Mouse (Mus musculus): Measurements from ENCODE around the gene Slc22a14. TPM values are rescaled to one million over a fixed set of nuclear protein-coding genes. Genes with fewer than 3 reads are reported as not detected.

Slc22a14 gene
- polyA plus RNA-seq, 1 experiment from 2014 or later = not detected

DNA sequence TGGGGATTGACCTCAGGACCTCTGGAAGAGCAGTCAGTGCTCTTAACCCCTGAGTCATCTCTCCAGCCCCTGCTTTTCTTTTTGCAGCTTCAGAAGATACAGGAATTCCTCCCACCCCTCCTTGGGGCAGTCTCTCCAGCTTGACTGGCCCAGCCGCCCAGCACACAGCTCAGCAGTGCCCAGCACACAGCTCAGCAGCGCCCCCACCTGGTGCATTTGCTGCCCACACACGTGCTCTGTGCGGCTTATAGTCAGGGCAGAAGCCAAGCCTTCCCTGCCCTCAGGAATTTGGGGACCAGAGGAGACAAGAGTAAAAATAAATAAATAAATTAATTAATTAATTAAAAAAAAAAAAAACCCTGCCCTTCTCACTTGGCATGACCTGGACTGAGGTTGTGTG, 13.3 kb downstream of the Slc22a14 start:
- WGBS = 19% methylated on average over 4 of the region's 4 CpGs

DNA sequence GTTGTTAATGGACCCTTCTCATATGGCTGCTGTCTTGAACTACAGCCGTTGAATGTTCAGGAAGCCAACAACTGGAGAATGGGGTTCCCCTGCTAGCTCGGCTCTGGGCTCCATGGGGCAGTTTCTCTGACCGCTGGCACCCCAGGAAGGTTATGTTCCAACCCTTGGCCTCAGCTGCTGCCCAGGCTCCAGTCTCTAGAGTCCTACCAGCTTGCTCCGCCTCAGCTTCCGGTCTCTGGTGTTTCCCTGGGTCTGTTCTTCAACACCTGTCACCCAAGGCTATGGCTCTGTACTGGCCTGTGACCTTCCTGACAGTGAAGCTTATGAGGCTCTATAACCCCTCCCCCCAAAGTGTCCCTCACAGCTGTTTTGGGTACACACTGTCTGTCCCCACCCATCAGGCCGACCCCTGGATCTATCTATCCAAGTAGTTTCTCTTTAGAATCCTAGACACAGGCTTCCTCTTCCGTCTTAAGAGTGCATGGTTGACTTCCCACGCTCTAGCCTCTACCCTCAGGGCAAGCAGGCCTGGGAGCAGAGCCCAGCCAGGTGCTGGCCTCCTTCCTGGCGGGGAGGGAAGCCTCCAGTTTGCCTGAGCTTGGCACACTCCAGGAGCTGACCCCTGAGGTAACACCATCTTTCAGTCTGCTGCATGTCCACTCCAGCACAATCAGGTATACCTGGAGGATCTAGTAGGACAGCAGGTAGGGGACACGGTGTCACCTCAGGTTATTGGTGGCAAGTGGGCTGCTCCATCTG, 14.2 kb downstream of the Slc22a14 start:
- Histone ChIP-seq H3K36me3 (peaks cover 47% of the 10 kb centered on the region), H3K4me1 (peaks cover 9% of the 10 kb centered on the region), H3K27me3 (ENCODE audit: insufficient read depth, poor library complexity, severe bottlenecking) (no peaks in the 10 kb centered on the region), H3K4me3 (no peak overlapping the region), H3K9me3 (no peaks in the 10 kb centered on the region), H3K27ac (no peak overlapping the region)
- 91% methylated on average over 10 of the region's 10 CpGs for WGBS
- DNase-seq (ENCODE audit: low spot score) = no peak

More for the DNA sequence above, 13.3 kb downstream of the Slc22a14 start:
- peaks cover 37% of the 10 kb centered on the region for H3K36me3 ChIP-seq
- H3K27me3 ChIP-seq (ENCODE audit: insufficient read depth, poor library complexity, severe bottlenecking) = no peaks in the 10 kb centered on the region
- H3K9me3 ChIP-seq = no peaks in the 10 kb centered on the region
- peak; percentile 87 for DNase-seq (ENCODE audit: low spot score)
- no peak overlapping the region for H3K27ac ChIP-seq
- peaks cover 9% of the 10 kb centered on the region for H3K4me1 ChIP-seq
- no peak overlapping the region for H3K4me3 ChIP-seq

DNA sequence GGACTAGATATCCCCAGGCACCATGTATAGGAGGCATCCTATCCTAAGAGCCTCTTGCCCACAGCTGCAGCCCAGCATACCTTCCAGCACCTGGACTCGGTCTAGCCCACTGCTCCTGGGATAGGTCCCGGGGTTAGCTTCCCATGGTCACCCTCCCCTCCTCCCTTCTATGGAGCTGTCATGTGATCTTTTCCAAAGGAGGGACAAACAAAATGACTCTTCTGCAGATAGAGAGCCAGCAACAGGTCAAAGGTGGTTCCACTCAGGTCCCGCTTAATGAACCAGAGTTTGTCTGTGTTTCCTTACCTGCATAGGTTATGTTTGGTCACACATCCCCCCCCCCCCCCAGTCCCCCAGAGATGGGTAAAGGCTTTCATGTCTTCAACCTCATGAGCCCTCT, 14.8 kb downstream of the Slc22a14 start:
- no peak for DNase-seq (ENCODE audit: low spot score)
- Histone ChIP-seq H3K4me3 (no peak overlapping the region), H3K4me1 (peaks cover 9% of the 10 kb centered on the region), H3K36me3 (peaks cover 53% of the 10 kb centered on the region), H3K27me3 (ENCODE audit: insufficient read depth, poor library complexity, severe bottlenecking) (no peaks in the 10 kb centered on the region), H3K27ac (no peak overlapping the region), H3K9me3 (no peaks in the 10 kb centered on the region)
- 76% methylated on average over 3 of the region's 3 CpGs for WGBS

DNA sequence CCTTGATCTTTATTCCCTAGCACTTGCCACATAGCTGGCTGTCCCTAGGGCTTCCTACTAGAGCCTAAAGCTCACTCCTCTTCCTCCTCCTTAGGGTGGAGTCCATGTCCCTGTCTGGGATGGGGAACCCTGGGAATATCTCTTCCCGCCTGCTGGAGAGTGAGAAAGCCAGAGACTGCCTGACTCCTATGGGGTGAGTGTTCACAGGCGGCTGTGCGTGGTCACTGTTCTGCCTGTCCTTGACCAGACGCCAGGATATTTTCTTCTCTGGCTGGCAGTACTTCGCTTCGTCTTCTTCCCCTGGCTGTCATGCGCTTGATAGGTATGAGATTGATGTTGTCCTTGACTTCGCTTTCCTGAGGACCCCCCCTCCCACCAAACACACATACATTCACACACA, 19.0 kb downstream of the Slc22a14 start:
- no peak for DNase-seq (ENCODE audit: low spot score)
- peaks cover 80% of the 10 kb centered on the region for H3K36me3 ChIP-seq
- 87% methylated on average over 8 of the region's 8 CpGs for WGBS

DNA sequence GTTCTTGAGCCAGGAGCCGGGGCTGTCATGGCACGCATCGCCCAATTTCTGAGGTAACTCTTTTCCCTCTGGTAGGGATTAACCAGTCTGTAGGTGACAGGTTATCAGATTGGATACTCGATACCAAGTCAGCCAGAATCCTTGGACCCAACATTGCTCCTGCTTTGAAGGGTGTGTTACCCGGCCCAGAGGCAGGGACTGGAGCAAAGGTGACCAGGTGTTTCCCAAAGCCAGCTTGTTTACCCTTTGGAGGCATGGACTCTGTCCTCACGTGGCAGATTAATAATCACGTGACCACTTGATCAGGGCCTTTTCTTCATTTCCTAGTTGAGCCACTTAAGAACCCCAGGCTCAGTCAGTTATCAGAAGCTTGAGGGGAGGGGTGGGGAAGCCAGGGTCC, 22.6 kb downstream of the Slc22a14 start:
- no peak overlapping the region for H3K27ac ChIP-seq
- H3K36me3 ChIP-seq = peaks cover 51% of the 10 kb centered on the region
- H3K4me3 ChIP-seq = no peak overlapping the region
- H3K27me3 ChIP-seq (ENCODE audit: insufficient read depth, poor library complexity, severe bottlenecking) = peaks cover 14% of the 10 kb centered on the region; the same call in 1 of the 2 replicates
- no peaks in the 10 kb centered on the region for H3K9me3 ChIP-seq
- no peak for DNase-seq (ENCODE audit: low spot score)
- H3K4me1 ChIP-seq = peaks cover 25% of the 10 kb centered on the region
- 84% methylated on average over 7 of the region's 7 CpGs for WGBS

More for the DNA sequence above, 19.0 kb downstream of the Slc22a14 start:
- H3K27me3 ChIP-seq (ENCODE audit: insufficient read depth, poor library complexity, severe bottlenecking) = no peaks in the 10 kb centered on the region
- H3K4me1 ChIP-seq = peaks cover 21% of the 10 kb centered on the region
- no peaks in the 10 kb centered on the region for H3K9me3 ChIP-seq
- H3K4me3 ChIP-seq = no peak overlapping the region
- no peak overlapping the region for H3K27ac ChIP-seq

DNA sequence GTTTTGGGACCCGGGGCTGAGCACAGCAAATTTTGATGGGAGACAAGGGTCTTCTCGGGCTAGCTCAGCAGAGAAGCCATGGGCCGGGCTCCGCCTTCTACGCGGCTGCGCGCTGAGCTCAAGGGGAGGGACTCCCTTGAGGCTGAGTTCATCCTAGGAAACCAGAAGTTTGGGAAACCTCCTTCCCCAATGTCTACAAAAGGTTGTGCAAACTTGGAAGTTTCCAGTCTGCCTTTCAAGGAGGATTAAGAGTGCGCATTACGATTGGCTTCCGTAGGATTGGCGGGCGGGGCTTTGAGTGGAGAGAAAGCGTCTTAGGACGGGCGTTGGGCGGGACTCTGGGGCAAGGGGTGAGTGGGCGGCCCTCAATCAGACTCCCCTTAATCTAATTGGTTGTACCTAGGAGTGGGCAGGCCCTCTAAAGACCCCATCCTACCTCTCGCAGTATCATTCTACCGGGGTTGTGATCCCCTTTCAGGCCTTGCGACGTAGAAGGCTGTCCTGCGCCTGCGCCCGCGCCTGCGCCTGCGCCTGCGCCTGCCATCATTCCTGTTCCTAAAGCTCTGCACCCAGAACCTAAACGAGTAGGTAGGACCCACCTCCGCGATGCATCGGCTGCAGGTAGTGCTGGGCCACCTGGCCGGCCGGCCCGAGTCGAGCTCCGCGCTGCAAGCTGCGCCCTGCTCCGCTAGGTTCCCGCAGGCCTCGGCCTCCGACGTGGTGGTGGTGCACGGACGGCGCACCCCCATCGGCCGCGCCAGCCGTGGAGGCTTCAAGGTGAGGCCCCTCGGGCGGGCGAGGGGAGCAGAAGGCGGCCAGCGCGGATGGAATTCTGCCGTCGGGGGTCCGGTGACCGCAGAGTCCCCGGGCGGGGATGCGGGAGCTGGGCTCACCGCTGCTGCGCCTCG, 24.2 kb downstream of the Slc22a14 start, which contains the start of gene Myd88:
Gene Myd88, minus strand, starts transcription at position 503 of the 908 bp plus-strand sequence.
- Histone ChIP-seq H3K27me3 (ENCODE audit: insufficient read depth, poor library complexity, severe bottlenecking) (peaks cover 25% of the 10 kb centered on the region), H3K27ac (peak within 1 kb of the TSS; percentile 91), H3K36me3 (peaks cover 40% of the 10 kb centered on the region), H3K9me3 (no peaks in the 10 kb centered on the region), H3K4me3 (peak within 1 kb of the TSS; percentile 80), H3K4me1 (peaks cover 25% of the 10 kb centered on the region)
- WGBS = under 1% methylated on average over 68 of the region's 68 CpGs
- DNase-seq (ENCODE audit: low spot score) = peak; percentile 96

DNA sequence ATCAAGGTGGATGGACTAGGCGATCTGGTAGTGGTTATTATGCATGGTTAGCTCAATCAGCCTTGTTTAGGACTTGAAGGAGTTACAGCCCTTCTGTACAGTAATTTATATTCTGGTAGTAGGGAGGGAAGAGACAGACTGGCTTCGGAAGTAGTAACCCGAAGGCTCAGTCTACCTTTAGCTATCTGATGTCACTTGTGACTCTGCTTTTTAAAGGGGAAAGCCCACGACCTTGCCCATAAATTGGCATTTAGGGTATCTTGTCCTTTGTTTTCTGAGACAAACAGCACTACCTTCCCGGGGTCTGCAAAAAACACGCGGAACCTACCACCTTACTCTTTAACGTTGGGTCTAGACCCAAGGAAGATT, 25.2 kb downstream of the Slc22a14 start:
- Histone ChIP-seq H3K27ac (peak overlapping the region; percentile 91), H3K36me3 (peaks cover 30% of the 10 kb centered on the region), H3K9me3 (no peaks in the 10 kb centered on the region), H3K27me3 (ENCODE audit: insufficient read depth, poor library complexity, severe bottlenecking) (peaks cover 25% of the 10 kb centered on the region), H3K4me1 (peaks cover 25% of the 10 kb centered on the region), H3K4me3 (peak overlapping the region; percentile 80)
- no peak for DNase-seq (ENCODE audit: low spot score)
- 6% methylated on average over 8 of the region's 8 CpGs for WGBS

DNA sequence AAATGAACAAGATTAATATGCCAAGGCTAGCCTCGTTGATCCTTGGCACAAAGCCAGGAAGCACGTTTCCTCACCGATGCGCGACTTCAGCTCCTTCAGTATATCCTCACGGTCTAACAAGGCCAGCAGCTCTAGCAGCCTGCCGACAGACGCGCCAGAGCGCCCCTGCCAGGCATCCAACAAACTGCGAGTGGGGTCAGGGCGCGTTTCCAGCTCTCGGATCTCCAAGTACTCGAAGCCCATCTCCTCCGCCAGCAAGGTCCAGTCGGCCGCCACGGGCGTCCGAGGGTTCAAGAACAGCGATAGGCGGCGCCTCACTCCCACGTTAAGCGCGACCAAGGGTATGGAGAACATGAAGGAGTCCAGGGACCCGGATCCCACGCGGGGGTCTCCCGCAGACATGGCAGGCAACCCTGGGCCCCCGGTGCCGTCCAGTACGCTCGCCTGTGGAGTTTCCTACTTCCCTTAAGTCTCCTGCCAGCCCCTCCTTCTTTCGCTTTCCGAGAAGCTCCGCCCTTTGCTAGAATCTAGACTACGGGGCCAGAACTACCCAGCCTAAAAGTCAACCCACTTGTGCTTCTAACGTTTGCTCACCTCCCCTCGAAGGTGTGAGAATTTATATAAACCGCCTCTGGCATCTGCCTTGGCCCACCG, 25.7 kb downstream of the Slc22a14 start, which contains the start of gene Acaa1a:
Gene Acaa1a, plus strand, starts transcription at position 119 of the 654 bp plus-strand sequence.
- peaks cover 25% of the 10 kb centered on the region for H3K36me3 ChIP-seq
- peak within 1 kb of the TSS; percentile 91 for H3K27ac ChIP-seq
- H3K4me3 ChIP-seq = peak within 1 kb of the TSS; percentile 80
- H3K9me3 ChIP-seq = no peaks in the 10 kb centered on the region
- H3K27me3 ChIP-seq (ENCODE audit: insufficient read depth, poor library complexity, severe bottlenecking) = peaks cover 25% of the 10 kb centered on the region
- DNase-seq (ENCODE audit: low spot score) = no peak
- WGBS = 1% methylated on average over 43 of the region's 43 CpGs
- peaks cover 26% of the 10 kb centered on the region for H3K4me1 ChIP-seq

DNA sequence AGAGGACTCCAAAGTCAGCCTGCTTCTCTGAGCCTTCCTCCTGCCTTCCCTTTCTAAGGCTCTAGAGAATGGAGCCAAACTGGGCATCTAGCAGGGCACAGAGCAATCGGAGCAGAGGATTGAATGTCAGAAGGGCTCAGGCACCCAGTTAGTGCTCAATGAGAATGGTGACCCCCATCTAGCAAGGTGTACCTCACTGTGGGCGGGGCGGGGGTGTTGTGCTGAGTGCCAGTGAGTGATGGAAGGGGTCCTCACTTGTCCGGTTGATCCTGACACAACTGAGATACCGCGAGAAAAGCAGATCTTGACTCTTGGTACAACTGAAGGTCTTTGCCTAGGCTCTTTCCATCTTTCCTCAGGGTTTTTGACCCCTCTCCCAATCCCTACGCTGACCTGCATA, 26.2 kb downstream of the Slc22a14 start:
- WGBS = 49% methylated on average over 7 of the region's 7 CpGs
- Histone ChIP-seq H3K4me1 (peaks cover 32% of the 10 kb centered on the region), H3K27ac (peak overlapping the region; percentile 91; the same call in 1 of the 2 replicates), H3K36me3 (peaks cover 20% of the 10 kb centered on the region), H3K4me3 (peak overlapping the region; percentile 80), H3K9me3 (no peaks in the 10 kb centered on the region), H3K27me3 (ENCODE audit: insufficient read depth, poor library complexity, severe bottlenecking) (peaks cover 25% of the 10 kb centered on the region)
- DNase-seq (ENCODE audit: low spot score) = no peak

DNA sequence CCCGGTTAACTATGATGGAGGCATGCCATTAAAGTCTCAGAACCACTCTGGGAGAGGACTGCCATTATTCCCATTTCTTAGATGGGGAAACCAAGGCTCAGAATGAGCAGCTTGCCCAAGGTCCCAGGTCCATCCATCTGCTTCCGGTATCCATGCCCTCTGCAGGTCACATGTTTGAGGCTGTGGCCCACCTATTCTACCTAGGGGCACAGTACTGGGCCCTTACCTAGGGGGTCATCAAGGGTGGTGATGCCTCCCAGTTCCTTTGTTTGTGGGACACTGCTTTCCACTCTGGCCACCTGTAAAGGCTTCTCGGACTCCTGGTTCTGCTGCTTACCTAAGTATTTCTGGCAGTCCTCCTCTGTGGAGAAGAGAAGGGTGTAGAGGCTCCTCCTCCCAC, 27.0 kb downstream of the Slc22a14 start:
- DNase-seq (ENCODE audit: low spot score) = no peak
- 86% methylated on average over 3 of the region's 3 CpGs for WGBS
- Histone ChIP-seq H3K9me3 (no peaks in the 10 kb centered on the region), H3K27ac (no peak overlapping the region), H3K4me1 (peaks cover 32% of the 10 kb centered on the region), H3K36me3 (peaks cover 12% of the 10 kb centered on the region), H3K4me3 (no peak overlapping the region), H3K27me3 (ENCODE audit: insufficient read depth, poor library complexity, severe bottlenecking) (peaks cover 25% of the 10 kb centered on the region)

DNA sequence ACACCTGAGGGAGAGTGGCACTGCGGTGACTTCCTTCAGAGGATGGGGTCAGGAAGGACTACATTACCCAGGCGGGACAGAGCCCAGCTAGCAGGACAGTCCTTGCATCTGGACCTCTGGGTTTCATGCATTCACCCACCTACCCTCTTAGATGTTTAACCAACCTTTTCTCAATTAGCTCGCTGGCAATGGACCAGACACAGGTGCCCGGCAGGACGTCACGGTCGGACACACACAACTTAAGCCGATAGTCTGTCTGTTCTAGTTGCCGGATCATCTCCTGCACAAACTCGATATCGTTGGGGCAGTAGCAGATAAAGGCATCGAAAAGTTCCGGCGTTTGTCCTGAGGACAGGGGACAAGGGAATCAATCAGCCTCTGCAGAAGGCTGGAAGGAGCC, 27.5 kb downstream of the Slc22a14 start:
- peaks cover 31% of the 10 kb centered on the region for H3K4me1 ChIP-seq
- no peak overlapping the region for H3K4me3 ChIP-seq
- no peak overlapping the region for H3K27ac ChIP-seq
- no peaks in the 10 kb centered on the region for H3K9me3 ChIP-seq
- peaks cover 7% of the 10 kb centered on the region for H3K36me3 ChIP-seq
- DNase-seq (ENCODE audit: low spot score) = no peak
- 86% methylated on average over 14 of the region's 14 CpGs for WGBS
- H3K27me3 ChIP-seq (ENCODE audit: insufficient read depth, poor library complexity, severe bottlenecking) = peaks cover 25% of the 10 kb centered on the region

DNA sequence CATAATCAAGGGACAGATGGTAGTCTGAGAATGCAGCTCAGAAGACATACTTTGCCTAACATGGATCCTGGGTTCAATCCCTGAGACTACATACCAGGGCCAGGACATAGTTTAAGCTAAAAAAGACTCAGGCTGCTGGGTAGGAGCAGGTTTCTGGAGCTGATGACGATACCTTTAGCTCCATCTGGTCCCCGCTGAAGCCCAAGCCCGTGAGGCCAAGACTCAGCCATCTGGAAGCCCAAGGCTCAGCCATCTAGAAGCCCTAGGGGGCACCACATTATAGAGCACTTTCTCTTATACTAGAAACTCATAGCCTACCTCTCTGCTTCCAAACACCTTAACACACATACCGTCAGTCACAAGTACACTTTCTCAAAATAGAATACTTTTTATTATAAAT, 29.8 kb downstream of the Slc22a14 start:
- WGBS = 83% methylated on average over 4 of the region's 4 CpGs
- Histone ChIP-seq H3K36me3 (peaks cover 5% of the 10 kb centered on the region; the same call in 1 of the 2 replicates), H3K9me3 (no peaks in the 10 kb centered on the region), H3K4me1 (peaks cover 19% of the 10 kb centered on the region), H3K4me3 (no peak overlapping the region), H3K27me3 (ENCODE audit: insufficient read depth, poor library complexity, severe bottlenecking) (peaks cover 25% of the 10 kb centered on the region), H3K27ac (no peak overlapping the region)
- DNase-seq (ENCODE audit: low spot score) = no peak

Data from heart, embryonic 10.5 days (tissue).